Mouse (Mus musculus): ENCODE data around the gene Spag16.

GRCm38 (mm10) chr1:70284140-70284539 is 457.4 kb downstream of the Spag16 start:
- TF ChIP-seq CTCF (conservative IDR thresholded peaks at IDR 0.05 in 1 of 2, IDR thresholded peaks at IDR 0.05 in 1 of 2; ENCODE audit: low read depth in 2 of 2, low read length in 2 of 2) = no peak
- no peak for TF ChIP-seq ZKSCAN1 (IDR thresholded peaks at IDR 0.05; ENCODE audit: borderline replicate concordance, low read depth, low read length)
- no peak for TF ChIP-seq NELFE (IDR thresholded peaks at IDR 0.05; ENCODE audit: low read depth, low read length)
- no peak for TF ChIP-seq MYC (IDR thresholded peaks at IDR 0.05; ENCODE audit: low read depth, low read length)
- no peak for TF ChIP-seq POLR2A (IDR thresholded peaks at IDR 0.05; ENCODE audit: low read depth, low read length)

All from CH12.LX (cell line).